Mouse (Mus musculus): Measurements from ENCODE around the gene Schip1.

The Schip1 gene

DNA sequence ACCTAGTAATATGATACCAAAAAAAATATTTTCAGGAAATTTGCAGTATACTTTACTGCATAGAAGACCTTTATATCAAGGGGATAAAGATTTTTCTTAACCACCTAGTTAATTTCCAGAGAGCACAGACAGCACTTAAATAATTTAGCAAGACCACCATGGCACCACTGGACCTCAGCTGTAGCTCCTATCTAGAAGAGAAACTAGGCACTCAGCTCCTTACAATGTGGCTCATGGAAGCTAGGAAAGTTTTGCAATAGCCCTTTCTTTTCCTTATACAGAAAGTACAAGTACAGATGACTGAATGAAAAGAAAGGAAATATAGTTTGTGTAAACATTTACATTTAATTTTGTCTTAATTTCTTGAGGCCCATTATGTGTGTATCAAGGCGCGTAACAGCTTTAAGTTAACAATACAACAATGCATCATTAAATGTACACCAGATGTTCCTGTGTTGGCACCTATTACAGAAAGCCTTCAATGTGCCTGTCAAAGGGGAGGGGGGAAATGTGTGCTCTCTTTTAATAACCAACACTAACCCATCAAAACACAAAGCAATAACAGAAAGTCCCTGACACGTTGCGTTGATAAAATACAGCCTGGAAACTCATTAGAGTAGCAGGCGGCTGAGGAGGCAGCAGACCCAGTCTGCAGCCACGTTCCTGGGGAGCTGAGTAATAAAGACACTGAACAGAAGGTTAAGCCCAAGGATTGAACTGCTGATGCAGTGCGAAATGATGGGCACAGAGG is 218.4 kb downstream of the Schip1 start:
- no peak for DNase-seq

GRCm38 (mm10) chr3:68283595-68283991 is 219.0 kb downstream of the Schip1 start:
- no peak for DNase-seq

GRCm38 (mm10) chr3:68284500-68284899 is 219.9 kb downstream of the Schip1 start:
- no peak for DNase-seq

DNA sequence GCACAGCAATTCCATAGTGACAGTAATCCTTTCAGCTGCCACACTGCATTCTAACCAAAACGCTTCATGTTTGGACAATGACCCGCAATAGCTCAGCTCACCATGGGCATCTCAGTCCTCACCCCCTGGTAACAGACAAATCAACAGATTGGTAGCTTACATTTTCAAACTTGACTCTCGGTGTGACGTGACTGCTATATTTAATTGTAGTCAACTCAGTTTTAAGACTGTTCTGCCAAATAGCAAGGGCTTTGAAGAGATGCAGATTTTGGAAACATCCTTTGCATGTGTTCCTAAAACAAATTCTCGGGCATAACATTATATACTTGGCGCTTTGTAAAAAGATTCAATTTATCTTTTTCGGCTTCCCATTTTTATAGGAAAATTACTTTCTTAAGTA is 232.2 kb downstream of the Schip1 start:
- no peak for DNase-seq

GRCm38 (mm10) chr3:68305647-68306046 is 241.0 kb downstream of the Schip1 start:
- no peak for DNase-seq

GRCm38 (mm10) chr3:68306726-68307125 is 242.1 kb downstream of the Schip1 start:
- DNase-seq = no peak

GRCm38 (mm10) chr3:68325575-68325974 is 261.0 kb downstream of the Schip1 start:
- DNase-seq = no peak

DNA sequence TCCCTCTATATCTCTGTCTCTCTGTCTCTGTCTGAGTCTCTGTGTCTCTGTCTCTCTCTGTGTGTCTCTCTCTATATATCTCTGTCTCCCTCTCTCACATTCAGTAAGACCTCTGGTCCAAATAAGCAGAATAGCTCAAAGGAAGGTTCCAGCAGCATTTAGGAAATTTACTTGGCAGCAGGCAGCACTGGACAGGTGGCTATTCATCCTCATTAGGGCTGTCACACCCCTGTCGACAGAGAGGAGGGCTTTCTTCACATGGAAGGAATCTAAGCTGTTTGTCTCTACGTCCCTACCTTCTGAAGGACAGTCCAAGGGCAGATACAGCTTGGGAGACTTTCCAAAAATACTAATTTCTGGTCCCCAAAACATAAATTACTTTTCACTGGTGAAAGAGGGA is 267.9 kb downstream of the Schip1 start:
- no peak for DNase-seq

GRCm38 (mm10) chr3:68335501-68335900 is 270.9 kb downstream of the Schip1 start:
- DNase-seq = no peak

DNA sequence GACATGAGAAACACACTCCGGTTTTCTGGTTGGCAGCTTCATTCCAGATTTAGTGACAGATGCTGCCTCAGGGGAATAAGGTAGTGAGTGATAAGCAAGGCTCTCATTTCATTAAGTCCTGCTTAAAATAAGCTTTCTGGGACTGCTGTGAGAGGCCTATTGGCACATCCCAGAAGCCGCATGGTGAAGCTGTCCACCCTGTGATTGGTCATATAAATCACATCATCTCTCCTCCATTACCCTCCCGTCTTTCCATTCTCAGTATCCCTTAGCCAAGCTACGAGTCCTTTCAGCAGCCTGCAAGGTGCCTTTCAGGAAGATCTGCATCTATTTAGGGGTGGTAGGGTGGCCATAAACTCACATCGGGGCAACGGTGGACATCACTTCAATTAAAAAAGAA is 286.0 kb downstream of the Schip1 start:
- no peak for DNase-seq

DNA sequence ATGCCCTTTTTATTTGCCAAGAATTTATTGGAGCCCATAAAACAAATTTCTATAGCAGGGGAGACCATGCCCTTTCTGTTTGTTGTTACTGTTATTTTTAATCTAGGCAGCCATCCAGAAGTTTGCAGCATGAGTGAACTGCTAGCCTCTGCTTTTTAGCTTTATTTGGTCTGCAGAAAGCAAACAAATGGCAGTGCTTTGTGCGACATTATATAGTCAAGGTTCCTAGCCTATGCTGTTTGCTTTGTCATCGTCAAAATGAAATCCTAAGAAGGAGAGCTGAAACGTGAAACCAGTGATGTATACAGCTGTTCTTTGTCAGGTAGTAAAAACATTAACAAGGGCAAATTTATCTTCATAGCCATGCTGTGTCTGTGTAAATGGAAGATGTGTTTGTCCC is 286.9 kb downstream of the Schip1 start:
- no peak for DNase-seq

- no peak for DNase-seq
These were observed 288.4 kb downstream of the Schip1 start for GRCm38 (mm10) chr3:68352961-68353360.

DNA sequence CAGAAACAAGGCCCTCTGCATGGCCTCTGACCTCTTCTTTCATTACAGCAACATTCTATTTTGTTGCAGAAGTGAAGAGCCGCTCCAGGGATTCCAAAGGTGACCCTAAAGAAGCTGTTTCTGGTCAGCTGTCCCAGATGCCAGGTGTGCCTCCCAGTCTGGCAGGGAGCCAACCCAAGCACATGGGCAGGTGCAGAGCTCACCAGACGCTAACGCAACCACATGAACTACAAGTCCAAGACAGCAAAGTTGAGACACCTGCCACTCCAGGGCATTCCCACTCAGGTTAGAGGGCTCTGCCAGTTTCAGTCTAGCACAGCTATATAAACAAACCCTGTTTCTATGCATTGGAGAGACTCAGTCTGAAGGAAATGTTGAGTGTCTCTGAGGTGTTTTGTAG is 288.9 kb downstream of the Schip1 start:
- DNase-seq = no peak

DNA sequence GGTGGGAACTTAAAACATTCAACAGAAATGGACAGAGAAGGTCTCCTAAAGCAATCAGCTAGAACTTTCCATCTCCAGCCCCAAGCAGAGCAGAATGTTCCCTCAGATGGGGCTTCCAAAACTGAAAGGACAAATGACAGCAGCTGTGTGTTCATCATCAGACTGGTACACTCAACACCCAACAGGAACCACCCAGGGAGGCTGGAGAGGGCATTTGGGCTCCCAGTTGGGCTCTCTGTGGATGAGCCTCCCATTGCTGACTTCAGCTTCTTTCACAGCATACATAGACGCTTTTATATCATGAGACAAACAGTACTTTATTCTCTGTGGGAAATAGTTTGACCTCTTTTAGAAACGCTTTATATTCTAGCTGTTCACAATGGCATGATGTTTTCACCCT is 291.9 kb downstream of the Schip1 start:
- no peak for DNase-seq

- no peak for DNase-seq
These were observed 303.4 kb downstream of the Schip1 start for GRCm38 (mm10) chr3:68368029-68368428.

GRCm38 (mm10) chr3:68372925-68373324 is 308.3 kb downstream of the Schip1 start:
- DNase-seq = no peak

DNA sequence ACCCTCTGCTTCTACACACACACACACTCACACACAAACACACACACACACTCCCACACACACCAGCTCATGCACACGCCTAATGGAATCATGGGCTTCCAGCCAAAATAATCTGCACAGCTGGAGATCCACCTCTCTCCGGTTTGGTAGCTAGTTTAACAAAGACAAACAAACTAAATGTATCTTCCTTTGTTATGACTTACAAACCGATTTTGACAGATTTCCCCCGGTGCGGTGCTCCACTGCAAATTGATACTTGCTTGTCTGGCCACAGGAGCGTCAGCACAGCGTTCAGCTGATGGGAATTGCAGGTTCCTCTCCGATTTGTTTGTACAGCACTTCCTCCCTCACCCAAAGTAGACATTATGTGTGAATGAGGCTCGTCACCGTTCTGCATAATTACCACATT is 310.5 kb downstream of the Schip1 start:
- no peak for DNase-seq

DNA sequence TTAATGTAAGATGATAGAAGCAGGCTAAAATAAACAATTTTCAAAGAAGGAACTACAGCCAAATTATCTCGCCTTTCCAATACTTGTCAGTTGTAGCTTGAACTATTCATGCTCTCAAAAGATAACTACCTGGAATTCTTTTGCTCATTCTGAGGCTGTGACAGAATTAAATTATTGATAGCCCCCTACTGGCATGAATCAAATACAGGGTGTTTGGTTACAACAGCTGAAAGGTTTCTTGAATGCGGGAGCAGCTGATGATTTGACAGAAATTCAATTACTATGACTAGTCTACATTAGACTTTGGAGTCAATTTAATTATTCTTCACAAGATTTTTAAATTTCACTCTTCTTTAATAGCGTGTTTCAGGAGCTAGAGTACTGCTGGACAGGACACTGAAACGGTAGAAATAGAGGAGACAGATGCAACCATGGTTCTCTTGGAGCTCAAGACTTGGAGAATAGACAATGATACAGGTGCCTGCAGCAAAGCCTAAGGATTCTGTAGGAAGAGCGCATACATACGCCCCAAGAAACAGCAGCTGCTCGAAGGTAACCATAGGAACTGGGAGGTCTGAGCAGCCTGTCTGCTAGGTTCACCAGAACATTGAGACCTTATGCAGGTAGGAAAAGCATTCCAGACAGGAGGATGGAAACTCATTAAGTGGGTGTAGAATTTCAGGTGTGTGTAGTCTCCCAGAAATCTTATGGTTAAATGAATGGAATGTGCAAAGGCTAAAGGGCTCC is 313.0 kb downstream of the Schip1 start:
- no peak for DNase-seq

DNA sequence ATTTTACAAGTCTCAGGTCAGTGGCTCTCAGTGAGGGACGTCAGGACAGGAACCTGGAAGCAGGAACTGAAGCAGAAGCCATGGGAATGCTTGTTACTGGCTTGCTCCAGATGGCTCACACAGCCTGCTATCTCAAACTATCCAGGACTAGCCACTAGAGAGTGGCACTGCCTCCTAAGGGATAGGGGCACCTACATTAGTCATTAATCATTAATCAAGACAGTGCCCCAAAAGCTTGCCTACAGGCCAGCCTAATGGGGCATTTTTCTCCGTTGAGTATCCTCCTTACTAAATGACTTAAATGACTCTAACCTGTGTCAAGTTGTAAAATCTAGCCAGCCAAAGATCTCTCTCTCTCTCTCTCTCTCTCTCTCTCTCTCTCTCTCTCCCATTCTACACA is 314.2 kb downstream of the Schip1 start:
- no peak for DNase-seq

DNA sequence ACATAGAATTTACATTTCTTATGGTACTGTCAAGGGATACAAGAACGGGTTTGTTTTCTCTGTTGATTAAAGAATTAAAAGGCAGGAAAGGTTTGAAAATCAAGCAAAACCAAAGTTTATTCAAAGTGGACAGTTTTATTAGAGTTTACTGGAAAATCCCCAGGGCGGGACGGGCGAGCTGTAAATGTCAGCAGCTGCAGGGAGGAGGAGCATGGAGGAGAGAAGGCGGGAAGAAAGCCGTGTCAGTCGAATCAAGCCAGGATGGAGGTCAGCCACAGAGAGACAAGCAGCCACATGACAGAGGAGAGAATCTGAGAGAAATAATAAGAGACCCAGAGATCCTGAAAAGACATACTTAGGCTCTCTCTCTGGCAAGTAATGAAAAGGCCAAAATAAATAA is 314.6 kb downstream of the Schip1 start:
- DNase-seq = no peak

GRCm38 (mm10) chr3:68383672-68384071 is 319.1 kb downstream of the Schip1 start:
- no peak for DNase-seq

DNA sequence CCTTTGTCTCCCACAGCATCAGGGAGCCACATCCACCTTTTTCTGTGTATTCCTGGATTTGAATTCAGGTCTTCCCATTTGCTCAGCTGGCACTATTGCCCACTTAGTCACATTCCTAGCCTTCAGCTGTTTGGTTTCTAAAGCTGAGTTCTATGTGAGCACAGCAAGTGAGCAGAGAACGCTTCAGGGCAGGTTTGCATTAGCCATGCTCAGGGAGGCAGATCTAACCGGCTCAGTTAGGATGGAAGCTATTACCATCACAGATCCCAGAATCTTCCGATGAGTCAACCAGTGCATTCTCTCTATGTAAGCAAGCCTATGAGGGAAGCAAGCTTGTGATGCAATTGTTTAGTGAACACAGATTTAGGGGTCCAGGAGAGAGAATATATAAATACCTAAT is 320.9 kb downstream of the Schip1 start:
- no peak for DNase-seq

DNA sequence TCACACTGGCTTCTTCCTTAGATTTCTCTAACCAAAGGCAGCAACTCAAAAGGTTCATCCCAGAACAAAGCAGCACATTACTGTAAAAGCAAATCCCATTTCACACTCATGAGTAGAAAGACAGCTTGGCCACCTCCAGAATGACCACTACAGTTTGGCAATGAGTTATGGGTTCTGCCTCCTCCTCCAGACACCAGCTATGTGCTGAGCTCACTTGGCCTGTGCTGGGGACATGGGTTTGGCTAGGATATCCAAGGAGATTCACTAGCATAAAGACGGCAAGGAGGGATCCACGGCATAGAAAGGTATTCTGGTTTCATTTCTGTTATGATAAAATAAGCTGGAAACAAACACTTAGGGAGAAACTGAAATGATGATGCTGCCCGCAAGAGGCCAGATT is 323.4 kb downstream of the Schip1 start:
- DNase-seq = no peak

- DNase-seq = no peak
These were observed 329.0 kb downstream of the Schip1 start for GRCm38 (mm10) chr3:68393578-68393977.

- DNase-seq = no peak
These were observed 334.1 kb downstream of the Schip1 start for GRCm38 (mm10) chr3:68398691-68399090.
